Mouse (Mus musculus): ENCODE results near the gene Tas1r3.

GRCm38 (mm10) chr4:155887674-155888073, 24.5 kb upstream of the Tas1r3 start:
- TF ChIP-seq CTCF (IDR thresholded peaks at IDR 0.05; ENCODE audit: low read depth, low read length) (no peak), EP300 (IDR thresholded peaks at IDR 0.05; ENCODE audit: insufficient read depth, low read depth, low read length) (no peak)
